Mouse (Mus musculus) bone marrow macrophage, adult 2 months (primary cell): ENCODE data around the gene Dhrs3.

Source experiments
- CTCF ChIP-seq: IDR thresholded peaks from 2 replicates; pipeline ENCODE4 v1.5.1; 2012; ENCODE audit warnings: low read depth, mild to moderate bottlenecking, low read length, moderate library complexity
- POLR2A ChIP-seq: IDR thresholded peaks from 2 replicates; pipeline ENCODE4 v1.6.1; 2012; ENCODE audit warnings: mild to moderate bottlenecking, low read depth, low read length, borderline replicate concordance

DNA sequence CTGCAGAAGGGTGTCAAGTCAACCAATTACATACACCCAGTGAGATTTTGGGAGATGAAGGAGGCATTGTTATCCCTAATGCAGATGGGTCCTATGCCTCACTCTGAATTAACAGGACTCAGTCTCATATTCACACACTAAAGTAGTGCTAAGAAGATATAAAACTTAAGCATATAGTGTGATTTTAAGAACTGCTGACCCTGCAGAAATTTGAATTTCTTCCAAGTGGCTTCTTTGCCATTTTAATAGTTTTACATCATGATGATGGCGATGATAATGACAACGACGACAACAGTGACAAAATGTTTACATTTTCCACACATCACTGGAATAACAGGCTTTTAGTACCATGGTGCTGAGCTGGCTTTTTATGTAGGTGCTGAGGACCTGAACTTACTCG is 24.0 kb upstream of the Dhrs3 start:
- TF ChIP-seq CTCF (no peak), POLR2A (no peak)
